Mouse (Mus musculus) limb, embryonic 11.5 days (tissue): ENCODE data around the gene Carmil3. TPM values are rescaled to one million over a fixed set of nuclear protein-coding genes. Genes with fewer than 3 reads are reported as not detected.

Experiments used
- ATAC-seq: fragments of 200-750 bp; cut with Nextera tagmentation; 2 replicates; pipeline ENCODE4 v1.8.0; 2017; ENCODE audit warnings: low read depth; ENCODE audit not compliant: insufficient number of reproducible peaks, low FRiP score, low TSS enrichment
- DNase-seq: peaks from one replicate; pipeline ENCODE4 v3.0.0-alpha.2; 2015; ENCODE audit warnings: low spot score
- H3K27ac ChIP-seq: fragments of 300-500 bp; sonication (generic); replicated peaks from 2 replicates; pipeline ENCODE4 v1.5.1; 2014; ENCODE audit warnings: low read depth, mild to moderate bottlenecking, low read length
- H3K27me3 ChIP-seq: fragments of 300-500 bp; sonication (generic); 2 replicates; pipeline ENCODE4 v1.6.1; 2014; ENCODE audit warnings: mild to moderate bottlenecking, low read length, mixed read lengths; ENCODE audit not compliant: control insufficient read depth, insufficient read depth
- H3K36me3 ChIP-seq: fragments of 300-500 bp; sonication (generic); 2 replicates; pipeline ENCODE4 v1.6.1; 2014; ENCODE audit warnings: mild to moderate bottlenecking, low read length, moderate library complexity, mixed read lengths; ENCODE audit not compliant: control insufficient read depth, insufficient read depth
- H3K4me1 ChIP-seq: fragments of 300-500 bp; sonication (generic); 2 replicates; pipeline ENCODE4 v1.6.1; 2014; ENCODE audit warnings: low read length, mixed read lengths; ENCODE audit not compliant: control insufficient read depth, insufficient read depth
- H3K4me2 ChIP-seq: fragments of 300-500 bp; sonication (generic); 2 replicates; pipeline ENCODE4 v1.6.1; 2014; ENCODE audit warnings: low read depth, mild to moderate bottlenecking, moderate library complexity; ENCODE audit not compliant: severe bottlenecking
- H3K4me3 ChIP-seq: fragments of 300-500 bp; sonication (generic); 2 replicates; pipeline ENCODE4 v1.5.1; 2014; ENCODE audit warnings: low read depth, low read length
- H3K9ac ChIP-seq: fragments of 300-500 bp; sonication (generic); 2 replicates; pipeline ENCODE4 v1.6.1; 2014; ENCODE audit warnings: mild to moderate bottlenecking, low read length
- H3K9me3 ChIP-seq: fragments of 300-500 bp; sonication (generic); 2 replicates; pipeline ENCODE4 v1.6.1; 2016; ENCODE audit warnings: low read length; ENCODE audit not compliant: control insufficient read depth
- WGBS: fragments of 180-500 bp; shearing (Covaris S2); extraction: QIAGEN DNeasy Blood & Tissue Kit; methylation state at CpG from one replicate; pipeline ENCODE4 v1.1.7; 2014; 5-methylcytosine and 5-hydroxymethylcytosine counted together
- polyA plus RNA-seq: library from polyadenylated mRNA; unstranded; fragments of >200 nt; fragmentation: Nextera tagmentation; extraction: Ambion mirVana; gene quantifications from 2 replicates; pipeline ENCODE4 v1.2.1, GENCODE M21; 2014

The Carmil3 gene
- polyA plus RNA-seq, 1 experiment from 2014 or later = 3.0 TPM

DNA sequence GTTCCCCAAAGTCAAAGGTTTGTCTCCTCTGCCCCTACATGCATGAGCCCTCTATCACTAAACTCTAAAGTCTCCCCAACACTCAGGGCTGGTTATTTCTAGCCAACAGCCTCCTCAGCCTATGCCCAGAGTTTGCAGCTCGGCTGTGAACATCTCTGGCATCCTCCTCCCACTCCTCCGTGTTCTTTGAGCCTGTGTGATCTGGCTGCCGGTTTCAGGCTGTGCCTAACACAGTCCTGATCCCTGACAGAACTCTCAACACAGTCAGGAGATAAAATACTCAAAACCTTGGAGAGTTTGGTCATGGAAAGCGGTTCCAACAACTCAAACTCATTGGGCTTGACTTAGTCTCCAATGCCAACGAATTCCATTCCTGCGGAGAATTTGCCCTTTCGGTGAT, 23.3 kb upstream of the Carmil3 start:
- Histone ChIP-seq H3K4me2 (no peak overlapping the region), H3K27ac (no peak overlapping the region), H3K36me3 (no peaks in the 10 kb centered on the region), H3K4me3 (no peak overlapping the region), H3K9ac (no peak overlapping the region), H3K9me3 (no peaks in the 10 kb centered on the region), H3K27me3 (no peaks in the 10 kb centered on the region), H3K4me1 (no peaks in the 10 kb centered on the region)
- 80% methylated on average over 7 of the region's 7 CpGs for WGBS
- no peak for ATAC-seq
- no peak for DNase-seq

DNA sequence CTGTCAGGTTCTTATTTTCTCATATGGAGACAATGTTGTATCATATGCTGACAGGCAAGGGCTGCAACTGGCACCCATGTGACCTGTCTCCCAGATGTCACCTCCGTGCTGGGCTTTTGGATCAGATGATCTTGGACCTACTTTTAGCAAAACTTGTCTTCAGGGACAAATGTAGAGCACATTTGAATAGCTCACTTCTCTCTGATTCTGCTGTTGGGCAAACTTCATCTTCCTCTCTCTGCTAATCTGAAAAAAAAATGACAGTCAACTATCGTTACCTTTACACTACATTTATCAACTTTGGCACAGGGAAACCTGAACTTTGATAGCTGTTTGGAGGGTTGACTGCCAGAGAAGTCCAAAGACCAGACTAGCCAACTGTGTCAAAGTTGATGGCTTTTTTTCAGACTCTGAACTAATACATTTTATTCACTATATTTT, 22.1 kb upstream of the Carmil3 start:
- H3K27me3 ChIP-seq = no peaks in the 10 kb centered on the region
- no peaks in the 10 kb centered on the region for H3K9me3 ChIP-seq
- H3K36me3 ChIP-seq = no peaks in the 10 kb centered on the region
- no peaks in the 10 kb centered on the region for H3K4me1 ChIP-seq
- H3K27ac ChIP-seq = no peak overlapping the region
- 88% methylated on average over 2 of the region's 2 CpGs for WGBS
- H3K4me2 ChIP-seq = no peak overlapping the region
- H3K4me3 ChIP-seq = no peak overlapping the region
- no peak for ATAC-seq
- H3K9ac ChIP-seq = no peak overlapping the region
- no peak for DNase-seq

DNA sequence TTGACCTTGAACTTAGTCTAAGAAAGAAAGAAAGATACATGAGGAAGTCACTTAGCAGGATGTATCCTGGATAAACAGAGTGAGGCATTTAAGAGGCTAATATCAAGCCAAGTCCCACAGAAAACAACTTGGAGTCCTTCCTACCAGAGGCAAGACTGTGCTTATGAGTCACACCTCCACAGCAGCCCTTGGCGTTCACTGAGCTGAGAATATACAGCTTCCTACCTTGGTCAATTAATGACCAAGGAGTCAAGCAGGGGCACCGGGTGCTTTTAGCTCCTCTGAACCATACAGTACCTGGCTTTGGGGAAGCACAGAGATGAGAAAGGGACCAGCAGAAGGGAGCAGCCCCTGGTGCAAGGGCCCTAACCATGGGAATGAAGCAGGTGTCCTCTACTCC, 21.4 kb upstream of the Carmil3 start:
- H3K9ac ChIP-seq = no peak overlapping the region
- no peak overlapping the region for H3K4me2 ChIP-seq
- WGBS = 76% methylated on average over 2 of the region's 2 CpGs
- ATAC-seq = no peak
- no peaks in the 10 kb centered on the region for H3K4me1 ChIP-seq
- no peak overlapping the region for H3K4me3 ChIP-seq
- H3K27me3 ChIP-seq = no peaks in the 10 kb centered on the region
- no peaks in the 10 kb centered on the region for H3K9me3 ChIP-seq
- H3K36me3 ChIP-seq = no peaks in the 10 kb centered on the region
- no peak for DNase-seq
- H3K27ac ChIP-seq = no peak overlapping the region

DNA sequence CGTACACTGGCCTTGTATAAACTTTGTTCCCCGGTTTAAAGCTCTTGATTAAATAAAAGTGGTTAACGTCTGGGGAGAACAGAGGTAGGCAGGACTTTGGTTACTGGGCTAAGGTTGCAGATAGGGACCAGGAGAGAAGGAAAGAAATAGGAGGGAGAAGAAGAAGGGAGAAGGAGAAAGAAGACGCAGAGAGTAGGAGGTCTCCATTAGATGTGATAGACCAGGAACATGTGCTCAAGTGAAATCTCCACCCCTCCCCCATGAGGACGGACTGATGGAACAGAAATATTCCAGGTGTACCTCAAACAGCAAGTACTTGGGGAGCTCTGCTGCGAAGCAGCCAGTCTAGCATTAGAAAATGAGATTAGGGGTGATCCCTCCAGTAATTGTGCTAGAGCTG, 20.6 kb upstream of the Carmil3 start:
- ATAC-seq (no peak), DNase-seq (no peak)
- Histone ChIP-seq H3K4me1 (no peaks in the 10 kb centered on the region), H3K9ac (no peak overlapping the region), H3K9me3 (no peaks in the 10 kb centered on the region), H3K4me3 (no peak overlapping the region), H3K4me2 (no peak overlapping the region), H3K27me3 (no peaks in the 10 kb centered on the region), H3K27ac (no peak overlapping the region), H3K36me3 (no peaks in the 10 kb centered on the region)
- 78% methylated on average over 6 of the region's 6 CpGs for WGBS

DNA sequence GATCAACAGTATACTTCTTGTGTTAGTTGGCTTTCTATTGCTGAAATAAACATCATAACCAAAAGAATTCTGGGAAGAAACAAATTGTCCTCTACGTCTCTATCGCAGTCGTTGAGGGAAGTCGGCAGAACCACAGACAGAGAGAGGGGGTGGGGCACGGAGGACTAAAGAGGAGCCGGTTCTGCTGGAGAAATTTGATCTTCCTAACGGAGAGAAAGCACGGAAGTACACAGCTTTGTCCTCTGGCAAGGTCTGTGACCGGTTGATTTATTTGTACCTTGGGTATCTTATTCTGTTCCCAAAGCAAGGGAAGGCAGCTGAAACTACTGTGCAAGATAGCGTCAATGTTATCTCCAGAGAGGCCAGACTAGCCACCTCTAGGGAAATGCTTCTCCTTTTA, 19.6 kb upstream of the Carmil3 start:
- ATAC-seq (no peak), DNase-seq (no peak)
- WGBS = 14% methylated on average over 10 of the region's 10 CpGs
- no peak overlapping the region for H3K4me2 ChIP-seq
- no peaks in the 10 kb centered on the region for H3K4me1 ChIP-seq
- no peaks in the 10 kb centered on the region for H3K27me3 ChIP-seq
- H3K36me3 ChIP-seq = no peaks in the 10 kb centered on the region
- H3K9me3 ChIP-seq = no peaks in the 10 kb centered on the region
- H3K9ac ChIP-seq = no peak overlapping the region
- H3K27ac ChIP-seq = no peak overlapping the region
- no peak overlapping the region for H3K4me3 ChIP-seq

DNA sequence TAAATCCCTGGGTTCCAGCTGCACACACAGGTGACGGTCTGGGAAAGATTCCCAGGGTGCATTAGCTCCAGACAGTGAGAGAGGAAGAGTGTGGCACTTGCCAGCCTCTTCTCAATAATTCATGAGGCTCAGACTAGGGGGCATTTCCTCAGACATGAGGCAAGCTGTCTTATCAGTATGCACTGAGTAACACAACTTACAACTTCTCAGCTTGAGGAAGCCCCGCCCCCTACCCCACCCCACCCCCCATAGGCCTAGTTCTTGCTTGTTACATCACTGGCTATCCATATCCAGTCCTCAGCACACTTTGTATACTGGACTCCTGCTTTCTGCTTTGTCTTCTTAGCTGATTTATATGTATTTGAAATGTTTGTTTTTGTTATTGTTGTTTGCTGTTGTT, 14.8 kb upstream of the Carmil3 start:
- no peak for DNase-seq
- no peaks in the 10 kb centered on the region for H3K36me3 ChIP-seq
- H3K27me3 ChIP-seq = no peaks in the 10 kb centered on the region
- no peak for ATAC-seq
- no peak overlapping the region for H3K9ac ChIP-seq
- no peak overlapping the region for H3K27ac ChIP-seq
- 63% methylated on average over 2 of the region's 2 CpGs for WGBS
- H3K4me1 ChIP-seq = no peaks in the 10 kb centered on the region
- H3K9me3 ChIP-seq = no peaks in the 10 kb centered on the region
- no peak overlapping the region for H3K4me3 ChIP-seq
- H3K4me2 ChIP-seq = no peak overlapping the region

DNA sequence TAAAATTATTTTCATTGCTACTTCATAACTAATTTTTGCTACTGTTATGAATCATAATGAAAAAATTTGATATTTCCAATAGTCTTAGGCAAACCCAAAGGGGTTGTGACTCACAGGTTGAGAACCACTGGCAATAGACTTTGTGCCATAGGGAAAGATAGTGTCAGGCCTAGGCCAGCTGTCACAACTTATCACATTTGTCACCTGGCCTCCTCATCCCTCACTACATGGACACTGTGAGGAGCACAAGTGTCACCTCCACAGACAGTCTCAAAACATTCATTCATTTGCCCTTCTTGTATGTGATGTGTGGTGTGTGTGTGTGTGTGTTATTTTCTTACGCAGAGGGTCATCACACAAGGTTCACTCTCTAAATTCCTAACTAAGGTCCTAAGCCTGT, 13.0 kb upstream of the Carmil3 start:
- no peak overlapping the region for H3K9ac ChIP-seq
- no peak for ATAC-seq
- H3K4me3 ChIP-seq = no peak overlapping the region
- no peaks in the 10 kb centered on the region for H3K9me3 ChIP-seq
- no peak overlapping the region for H3K4me2 ChIP-seq
- H3K27me3 ChIP-seq = no peaks in the 10 kb centered on the region
- H3K36me3 ChIP-seq = no peaks in the 10 kb centered on the region
- no peak for DNase-seq
- no peaks in the 10 kb centered on the region for H3K4me1 ChIP-seq
- no peak overlapping the region for H3K27ac ChIP-seq
- WGBS = 100% methylated on average over 1 of the region's 1 CpGs

DNA sequence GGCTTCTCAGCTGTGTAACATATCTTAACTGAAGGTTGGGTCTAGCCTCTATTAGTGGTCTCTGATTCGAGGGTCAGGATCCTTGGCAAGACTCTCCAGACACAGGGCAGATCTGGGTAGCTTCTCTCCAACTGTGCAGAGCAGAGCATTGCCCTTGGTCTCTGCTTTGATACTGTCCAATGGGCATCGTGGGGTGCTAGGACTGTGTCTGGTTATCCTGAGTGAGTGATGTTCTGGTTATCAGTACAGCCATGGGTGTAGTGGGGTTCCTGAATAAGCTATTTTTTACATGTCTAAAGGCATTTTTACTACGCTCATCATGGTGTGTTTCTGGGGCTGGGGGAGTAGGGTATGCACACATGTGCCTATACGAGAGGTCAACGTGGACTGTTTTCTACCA, 12.6 kb upstream of the Carmil3 start:
- no peak overlapping the region for H3K27ac ChIP-seq
- ATAC-seq (no peak), DNase-seq (no peak)
- no peaks in the 10 kb centered on the region for H3K27me3 ChIP-seq
- no peaks in the 10 kb centered on the region for H3K36me3 ChIP-seq
- H3K4me1 ChIP-seq = no peaks in the 10 kb centered on the region
- 88% methylated on average over 5 of the region's 5 CpGs for WGBS
- no peak overlapping the region for H3K9ac ChIP-seq
- no peak overlapping the region for H3K4me2 ChIP-seq
- no peak overlapping the region; the same call in 1 of the 2 replicates for H3K4me3 ChIP-seq
- no peaks in the 10 kb centered on the region for H3K9me3 ChIP-seq
